Mouse (Mus musculus) liver, embryonic 14.5 days (tissue): Measurements from ENCODE around the gene Gm4791.

ENCODE experiments used
- CTCF ChIP-seq: IDR thresholded peaks from 2 replicates; pipeline ENCODE4 v1.5.1; 2016; ENCODE audit warnings: antibody characterized with exemption, low read depth, control low read depth
- EP300 ChIP-seq: IDR thresholded peaks from 2 replicates; pipeline ENCODE4 v1.6.1; 2016; ENCODE audit warnings: antibody characterized with exemption, low read depth

- TF ChIP-seq CTCF, result no peak
- no peak for TF ChIP-seq EP300
Measured at GRCm38 (mm10) chr9:46998338-46998791, at the start of gene Gm4791.
